Mouse (Mus musculus) intestine, embryonic 14.5 days (tissue): ENCODE results near the gene Chchd10. TPM values are rescaled to one million over a fixed set of nuclear protein-coding genes. Genes with fewer than 3 reads are reported as not detected.

Source experiments
- ATAC-seq: fragments of 200-750 bp; cut with Nextera tagmentation; replicated peaks from 2 replicates; pipeline ENCODE4 v1.8.0; 2017; ENCODE audit warnings: low read depth, moderate number of reproducible peaks, moderate TSS enrichment, moderate library complexity; ENCODE audit not compliant: low FRiP score, low TSS enrichment
- DNase-seq: peaks from one replicate; pipeline ENCODE4 v3.0.0-alpha.2; 2018; ENCODE audit warnings: low spot score
- H3K27ac ChIP-seq: fragments of 300-500 bp; sonication (generic); 2 replicates; pipeline ENCODE4 v1.5.1; 2014; ENCODE audit warnings: low read depth, mild to moderate bottlenecking, control low read depth
- H3K27me3 ChIP-seq: fragments of 300-500 bp; sonication (generic); replicated peaks from 2 replicates; pipeline ENCODE4 v1.6.1; 2014; ENCODE audit warnings: low read length, control low read depth; ENCODE audit not compliant: control insufficient read depth, insufficient read depth
- H3K36me3 ChIP-seq: fragments of 300-500 bp; sonication (generic); 2 replicates; pipeline ENCODE4 v1.6.1; 2014; ENCODE audit warnings: low read length, control low read depth; ENCODE audit not compliant: control insufficient read depth, insufficient read depth
- H3K4me1 ChIP-seq: fragments of 300-500 bp; sonication (generic); replicated peaks from 2 replicates; pipeline ENCODE4 v1.6.1; 2014; ENCODE audit warnings: low read length, control low read depth, mixed read lengths; ENCODE audit not compliant: control insufficient read depth, insufficient read depth
- H3K4me2 ChIP-seq: fragments of 300-500 bp; sonication (generic); 2 replicates; pipeline ENCODE4 v1.6.1; 2014; ENCODE audit warnings: low read length
- H3K4me3 ChIP-seq: fragments of 300-500 bp; sonication (generic); 2 replicates; pipeline ENCODE4 v1.5.1; 2014; ENCODE audit warnings: low read depth, low read length, control low read depth, mixed read lengths
- H3K9ac ChIP-seq: fragments of 300-500 bp; sonication (generic); 2 replicates; pipeline ENCODE4 v1.6.1; 2014; ENCODE audit warnings: mild to moderate bottlenecking, low read length
- H3K9me3 ChIP-seq: fragments of 300-500 bp; sonication (generic); 2 replicates; pipeline ENCODE4 v1.6.1; 2016; ENCODE audit warnings: low read length, control low read depth; ENCODE audit not compliant: control insufficient read depth
- WGBS: fragments of 180-500 bp; shearing (Covaris S2); extraction: QIAGEN DNeasy Blood & Tissue Kit; methylation state at CpG from one replicate; pipeline ENCODE4 v1.1.7; 2014; 5-methylcytosine and 5-hydroxymethylcytosine counted together
- polyA plus RNA-seq: library from polyadenylated mRNA; unstranded; fragments of >200 nt; fragmentation: Nextera tagmentation; extraction: Ambion mirVana; gene quantifications from 2 replicates; pipeline ENCODE4 v1.2.1, GENCODE M21; 2014

Gene Chchd10
- polyA plus RNA-seq, 1 experiment from 2014 or later: 123 TPM

DNA sequence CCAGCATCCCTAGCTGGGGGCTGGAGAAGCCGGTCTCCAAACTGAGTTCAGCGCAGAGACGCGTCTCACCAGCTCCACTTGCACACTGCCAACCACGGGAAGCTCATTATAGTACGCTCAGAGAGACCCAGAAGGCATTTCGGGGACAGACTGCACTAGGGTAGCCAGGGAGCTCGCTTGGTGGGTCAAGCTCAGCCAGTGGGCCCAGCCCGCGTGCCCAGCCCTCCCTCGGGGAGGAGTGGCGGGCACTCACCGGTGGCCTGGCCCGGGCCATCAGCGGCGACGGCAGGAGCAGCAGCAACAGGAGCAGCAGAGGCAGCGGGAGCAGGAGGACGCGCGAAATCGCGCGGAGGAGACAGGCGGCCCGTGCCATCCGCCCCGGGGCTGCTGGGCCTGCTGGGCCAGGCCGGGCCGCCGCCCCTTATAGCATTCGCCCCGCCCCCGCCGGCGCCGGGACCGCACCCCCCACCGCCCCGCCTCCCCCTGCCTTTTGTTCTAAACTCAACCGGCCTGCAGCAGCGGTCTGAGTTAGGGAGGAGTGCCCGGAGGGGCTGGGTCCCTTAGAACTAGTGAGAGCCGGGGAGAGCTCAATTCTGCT lies 750 bp upstream of the Chchd10 start:
- peak; percentile 79 for DNase-seq

DNA sequence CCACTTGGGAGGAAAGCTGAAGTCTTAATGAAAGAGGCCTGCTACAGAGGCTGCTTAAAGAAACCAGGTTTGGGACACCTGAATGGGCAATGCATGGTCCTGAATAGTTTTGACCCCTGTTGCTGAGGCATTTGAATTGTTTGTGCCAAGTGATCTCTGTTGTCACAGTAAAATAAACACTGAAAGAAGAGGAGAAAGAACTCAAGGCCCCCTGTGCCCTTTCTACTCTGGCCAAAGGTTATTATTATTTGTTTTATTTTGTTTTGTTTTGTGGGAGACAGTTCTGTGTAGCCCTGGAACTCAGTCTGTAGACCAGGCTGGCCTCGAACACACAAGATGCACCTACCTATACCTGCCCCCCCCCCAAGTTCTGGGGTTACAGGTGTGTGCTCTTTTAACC lies 2.1 kb downstream of the Chchd10 start:
- H3K4me2 ChIP-seq: peak overlapping the region; percentile 80
- no peaks in the 10 kb centered on the region for H3K9me3 ChIP-seq
- H3K27me3 ChIP-seq: peaks cover 10% of the 10 kb centered on the region
- WGBS: 61% methylated on average over 1 of the region's 1 CpGs
- no peak for DNase-seq
- H3K4me1 ChIP-seq: peaks cover 12% of the 10 kb centered on the region
- no peaks in the 10 kb centered on the region for H3K36me3 ChIP-seq
- no peak overlapping the region for H3K4me3 ChIP-seq
- ATAC-seq: no peak
- no peak overlapping the region for H3K27ac ChIP-seq
- H3K9ac ChIP-seq: no peak overlapping the region; the same call in 1 of the 2 replicates

More for the DNA sequence above, 750 bp upstream of the Chchd10 start:
- peak overlapping the region; percentile 65 for H3K4me3 ChIP-seq
- H3K27ac ChIP-seq: peak overlapping the region; percentile 43; the same call in 1 of the 2 replicates
- peak overlapping the region; percentile 77 for H3K9ac ChIP-seq
- no peaks in the 10 kb centered on the region for H3K9me3 ChIP-seq
- peak overlapping the region; percentile 92 for H3K4me2 ChIP-seq
- peaks cover 12% of the 10 kb centered on the region for H3K4me1 ChIP-seq
- ATAC-seq: peak; percentile 70
- peaks cover 10% of the 10 kb centered on the region for H3K27me3 ChIP-seq
- H3K36me3 ChIP-seq: peaks cover 10% of the 10 kb centered on the region
- WGBS: under 1% methylated on average over 41 of the region's 44 CpGs

DNA sequence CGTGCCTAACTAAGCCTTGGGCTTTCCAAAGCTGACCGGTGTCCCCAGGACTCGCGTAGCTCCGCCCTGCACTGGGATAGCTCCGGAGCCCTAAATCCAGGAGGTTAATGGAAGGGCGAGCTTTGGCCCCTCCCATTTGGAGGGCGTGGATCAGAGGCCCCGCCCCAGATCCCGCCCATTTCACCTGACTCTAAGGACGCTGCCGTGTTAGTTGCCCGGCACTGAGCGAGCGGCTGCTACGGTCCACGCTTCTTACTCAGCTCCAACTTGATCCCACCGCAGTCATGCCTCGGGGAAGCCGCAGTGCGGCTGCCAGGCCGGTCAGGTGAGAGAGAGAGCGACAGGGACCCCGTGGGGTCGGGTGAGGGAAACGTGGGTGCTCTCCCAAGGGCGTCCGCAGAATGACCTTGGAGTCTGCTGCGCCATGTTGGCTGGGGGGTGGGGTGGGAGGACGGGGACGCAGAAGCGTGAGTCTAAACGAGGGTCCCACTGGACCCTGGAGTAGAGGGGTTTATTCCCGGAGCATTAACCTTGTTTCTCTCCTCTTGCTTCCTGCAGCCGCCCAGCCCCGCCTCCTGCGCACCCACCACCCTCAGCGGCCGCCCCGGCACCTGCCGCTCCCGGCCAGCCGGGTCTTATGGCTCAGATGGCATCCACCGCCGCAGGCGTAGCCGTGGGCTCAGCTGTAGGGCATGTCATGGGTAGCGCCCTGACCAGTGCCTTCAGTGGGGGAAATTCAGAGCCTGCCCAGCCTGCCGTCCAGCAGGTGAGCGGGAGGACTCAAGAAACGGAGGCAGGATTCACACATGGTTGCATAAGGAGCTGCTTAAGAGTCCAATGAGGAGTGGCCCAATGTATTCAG lies 3.0 kb downstream of the Chchd10 start, which contains the start of gene Mmp11:
TSS of gene Mmp11 (minus strand) at position 817 of the 862 bp plus-strand sequence.
- Histone ChIP-seq H3K27me3 (peaks cover 10% of the 10 kb centered on the region), H3K4me1 (peaks cover 5% of the 10 kb centered on the region), H3K9ac (peak within 1 kb of the TSS; percentile 51), H3K4me3 (peak within 1 kb of the TSS; percentile 62), H3K4me2 (peak within 1 kb of the TSS; percentile 80), H3K36me3 (no peaks in the 10 kb centered on the region), H3K9me3 (no peaks in the 10 kb centered on the region), H3K27ac (no peak within 1 kb of the TSS)
- ATAC-seq (peak; percentile 69), DNase-seq (peak; percentile 91)
- 2% methylated on average over 51 of the region's 51 CpGs for WGBS

DNA sequence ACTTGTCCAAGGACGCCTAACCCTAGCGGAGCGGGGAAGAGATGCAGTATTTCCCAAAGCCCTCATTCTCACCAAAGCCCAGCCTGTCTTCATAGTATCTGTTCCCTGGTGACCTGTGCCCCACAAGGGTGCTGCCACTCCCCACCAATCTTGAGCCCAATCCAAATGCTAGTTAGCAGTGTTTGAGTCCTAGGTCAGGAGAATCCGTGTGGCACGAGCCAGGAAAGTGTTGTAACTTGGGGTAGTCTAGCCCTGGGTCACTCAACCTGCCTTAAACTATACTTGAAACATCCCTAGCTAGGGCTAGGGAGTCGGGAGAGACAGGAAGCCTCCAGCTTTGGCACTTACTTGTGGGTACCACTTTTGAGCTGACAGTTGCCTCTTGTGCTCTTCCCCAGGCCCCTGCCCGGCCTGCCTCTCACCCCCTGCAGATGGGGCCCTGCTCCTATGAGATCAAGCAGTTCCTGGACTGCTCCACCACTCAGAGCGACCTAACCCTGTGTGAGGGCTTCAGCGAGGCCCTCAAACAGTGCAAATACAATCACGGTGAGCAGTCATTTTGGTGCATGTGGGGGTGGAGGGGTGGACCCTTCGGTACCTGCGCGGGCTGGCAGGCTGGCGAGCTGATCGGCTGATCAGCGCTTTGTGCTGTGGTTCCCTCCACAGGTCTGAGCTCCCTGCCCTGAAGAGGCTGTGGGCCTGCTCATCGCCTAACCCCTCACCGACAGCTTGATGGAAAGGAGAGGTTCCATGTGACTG lies 4.2 kb downstream of the Chchd10 start:
- H3K9ac ChIP-seq: no peak overlapping the region
- no peak for ATAC-seq
- no peaks in the 10 kb centered on the region for H3K36me3 ChIP-seq
- H3K9me3 ChIP-seq: no peaks in the 10 kb centered on the region
- WGBS: 42% methylated on average over 18 of the region's 18 CpGs
- no peak overlapping the region for H3K4me2 ChIP-seq
- DNase-seq: no peak
- peaks cover 10% of the 10 kb centered on the region for H3K27me3 ChIP-seq
- H3K4me1 ChIP-seq: peaks cover under 1% of the 10 kb centered on the region
- no peak overlapping the region for H3K27ac ChIP-seq
- H3K4me3 ChIP-seq: no peak overlapping the region

DNA sequence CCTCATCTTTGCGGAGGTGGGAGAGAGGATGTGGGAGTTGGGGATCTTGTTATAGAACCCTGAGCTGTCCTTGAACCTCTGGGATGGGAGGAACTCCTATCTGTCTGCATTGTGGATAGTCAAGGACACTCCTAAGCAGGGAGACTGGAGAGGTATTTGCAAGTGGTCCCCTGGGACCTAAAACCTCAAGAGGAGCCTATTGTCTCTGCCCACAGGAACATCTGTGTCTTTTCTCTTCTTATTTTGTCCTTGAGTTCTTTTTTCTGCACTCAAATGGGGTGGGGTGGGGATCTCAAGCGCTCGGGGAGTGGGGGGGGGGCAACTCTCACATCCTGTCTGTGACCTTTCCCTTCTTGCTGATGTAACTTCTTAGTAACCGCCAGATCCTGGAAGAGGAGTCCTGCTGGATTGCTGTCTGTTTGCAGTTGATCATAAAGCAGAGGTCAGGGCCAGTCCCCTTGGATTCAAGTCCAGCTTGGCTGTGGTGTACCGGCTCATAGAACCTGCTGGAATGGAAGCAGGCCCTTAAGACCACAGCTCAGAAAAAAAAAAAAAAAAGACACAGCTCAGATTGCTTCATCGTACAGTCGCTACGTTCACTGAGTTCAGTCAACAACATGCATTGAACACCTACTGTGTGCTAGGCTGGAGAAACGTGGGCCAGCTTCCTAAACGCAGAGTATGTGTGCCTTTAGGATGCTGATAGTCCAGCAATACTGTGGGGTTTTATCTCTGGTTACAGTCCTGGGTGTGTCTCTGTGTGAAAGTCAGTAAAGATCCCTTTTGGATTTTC lies 5.1 kb downstream of the Chchd10 start:
- no peaks in the 10 kb centered on the region; the same call in 1 of the 2 replicates for H3K4me1 ChIP-seq
- H3K27ac ChIP-seq: no peak overlapping the region
- 45% methylated on average over 10 of the region's 10 CpGs for WGBS
- H3K4me2 ChIP-seq: no peak overlapping the region
- no peak overlapping the region for H3K4me3 ChIP-seq
- H3K27me3 ChIP-seq: peaks cover 10% of the 10 kb centered on the region
- H3K9me3 ChIP-seq: no peaks in the 10 kb centered on the region
- H3K36me3 ChIP-seq: no peaks in the 10 kb centered on the region
- DNase-seq: no peak
- ATAC-seq: no peak
- H3K9ac ChIP-seq: no peak overlapping the region

DNA sequence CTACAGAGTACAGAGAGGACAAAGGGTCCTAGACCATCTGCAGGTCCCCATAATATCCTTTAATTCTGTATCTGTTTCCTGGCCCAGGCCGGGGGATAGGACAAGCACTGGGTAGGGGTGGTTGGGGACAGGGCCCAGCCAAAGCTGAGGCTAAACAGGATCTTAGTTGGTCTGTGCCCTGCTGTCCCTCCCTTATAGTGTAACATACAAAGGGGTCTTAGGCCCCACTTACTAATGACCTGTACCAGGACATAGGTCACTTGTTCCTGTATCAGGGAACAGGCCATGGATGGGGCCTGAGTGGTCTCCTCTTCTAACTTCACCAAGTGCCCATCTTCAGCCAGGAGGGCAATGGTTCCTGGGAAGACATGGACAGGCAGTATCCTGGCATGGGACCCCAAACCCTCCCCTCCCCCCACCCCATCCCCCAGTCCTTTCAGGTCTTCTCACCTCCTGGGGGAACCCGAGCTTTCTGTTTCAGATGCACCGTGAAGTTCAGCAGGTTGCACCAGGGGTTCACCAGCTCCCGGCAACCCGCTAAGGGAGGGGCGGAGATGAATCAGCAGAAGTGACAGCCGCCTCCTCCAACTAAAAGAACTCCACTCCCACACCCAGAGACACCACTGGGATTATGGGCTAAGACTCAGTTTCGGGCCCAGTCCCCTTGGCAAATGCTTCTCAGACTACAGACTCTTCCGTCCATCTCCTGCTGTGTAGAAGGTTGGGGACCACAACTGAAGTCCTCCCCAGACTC lies 6.7 kb downstream of the Chchd10 start:
- H3K9me3 ChIP-seq: no peaks in the 10 kb centered on the region
- H3K4me3 ChIP-seq: no peak overlapping the region
- peaks cover 6% of the 10 kb centered on the region for H3K4me1 ChIP-seq
- H3K36me3 ChIP-seq: no peaks in the 10 kb centered on the region
- peaks cover 10% of the 10 kb centered on the region for H3K27me3 ChIP-seq
- H3K27ac ChIP-seq: no peak overlapping the region
- no peak overlapping the region for H3K9ac ChIP-seq
- 54% methylated on average over 9 of the region's 9 CpGs for WGBS
- no peak for ATAC-seq
- DNase-seq: no peak
- H3K4me2 ChIP-seq: no peak overlapping the region

DNA sequence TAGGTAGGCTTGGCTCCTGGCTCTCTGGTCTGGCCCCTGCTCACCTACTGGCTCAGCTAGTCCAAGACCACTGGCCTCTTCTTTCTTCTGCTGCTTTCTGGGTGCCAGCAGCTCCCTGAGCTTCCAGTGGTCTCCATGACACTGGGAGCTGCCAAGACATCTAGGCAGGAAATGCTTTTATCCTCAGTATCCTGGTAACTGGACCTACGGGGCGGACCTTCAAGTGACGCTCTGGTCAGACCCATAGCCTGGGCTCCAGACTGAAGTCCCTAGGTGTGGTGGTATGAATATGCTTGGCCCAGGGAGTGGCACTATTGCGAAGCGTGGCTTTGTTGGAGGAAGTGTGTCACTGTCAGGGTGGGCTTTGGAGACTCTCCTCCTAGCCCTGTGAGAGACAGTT lies 7.6 kb downstream of the Chchd10 start, which contains the start of gene Gm867:
TSS of gene Gm867 (minus strand) at position 153 of the 400 bp plus-strand sequence.
- no peaks in the 10 kb centered on the region for H3K9me3 ChIP-seq
- WGBS: 81% methylated on average over 5 of the region's 5 CpGs
- DNase-seq (no peak), ATAC-seq (no peak)
- no peaks in the 10 kb centered on the region for H3K36me3 ChIP-seq
- no peak within 1 kb of the TSS for H3K4me3 ChIP-seq
- no peak within 1 kb of the TSS for H3K9ac ChIP-seq
- H3K4me1 ChIP-seq: peaks cover 6% of the 10 kb centered on the region
- no peak within 1 kb of the TSS for H3K27ac ChIP-seq
- H3K27me3 ChIP-seq: peaks cover 8% of the 10 kb centered on the region
- no peak within 1 kb of the TSS for H3K4me2 ChIP-seq
